Mouse (Mus musculus): ENCODE measurements at regions not wholly inside any gene's neighbourhood (a gene's known extent, or its start where the extent isn't known, plus 50 kb on each side); places are given as distances from the start of the nearest gene placed in this dataset.
"Not testable (repeated sequence)": the region's sequence is repeated elsewhere in the genome, so short reads cannot be mapped to it uniquely, and the experiment has no call there.

- Histone ChIP-seq H3K27me3 (ENCODE audit: control insufficient read depth, insufficient read depth, low read length) (no peaks in the 10 kb centered on the region), H3K4me1 (ENCODE audit: control insufficient read depth, insufficient read depth, low read length) (no peaks in the 10 kb centered on the region), H3K4me2 (replicated peaks; ENCODE audit: low read depth, low read length) (no peak overlapping the region), H3K9me3 (ENCODE audit: control insufficient read depth, low read length) (no peaks in the 10 kb centered on the region), H3K27ac (ENCODE audit: low read depth, low read length) (no peak overlapping the region), H3K9ac (ENCODE audit: low read depth, low read length) (no peak overlapping the region), H3K36me3 (ENCODE audit: control insufficient read depth, insufficient read depth, low read length) (no peaks in the 10 kb centered on the region), H3K4me3 (ENCODE audit: low read length) (no peak overlapping the region)
- WGBS = 29% methylated on average over 5 of the region's 5 CpGs
- ATAC-seq (ENCODE audit: low FRiP score, low TSS enrichment) = no peak
Observed at GRCm38 (mm10) chr15:90422122-90422614, 198.1 kb downstream of the Alg10b start.

- not testable (repeated sequence) for ATAC-seq (ENCODE audit: low FRiP score, low TSS enrichment); H3K27ac ChIP-seq (ENCODE audit: low read depth, low read length); H3K9ac ChIP-seq (ENCODE audit: low read depth, low read length); H3K4me3 ChIP-seq (ENCODE audit: low read length); H3K4me2 ChIP-seq (replicated peaks; ENCODE audit: low read depth, low read length); H3K36me3 ChIP-seq (ENCODE audit: control insufficient read depth, insufficient read depth, low read length); H3K4me1 ChIP-seq (ENCODE audit: control insufficient read depth, insufficient read depth, low read length); H3K27me3 ChIP-seq (ENCODE audit: control insufficient read depth, insufficient read depth, low read length); H3K9me3 ChIP-seq (ENCODE audit: control insufficient read depth, low read length)
- 93% methylated on average over 3 of the region's 3 CpGs for WGBS
Observed at GRCm38 (mm10) chr15:90431048-90431447, 206.9 kb downstream of the Alg10b start.

- H3K27ac ChIP-seq (ENCODE audit: low read depth, low read length) = no peak overlapping the region
- H3K27me3 ChIP-seq (ENCODE audit: control insufficient read depth, insufficient read depth, low read length) = no peaks in the 10 kb centered on the region
- WGBS = 64% methylated on average over 2 of the region's 2 CpGs
- H3K9me3 ChIP-seq (ENCODE audit: control insufficient read depth, low read length) = no peaks in the 10 kb centered on the region
- no peaks in the 10 kb centered on the region for H3K36me3 ChIP-seq (ENCODE audit: control insufficient read depth, insufficient read depth, low read length)
- peaks cover 3% of the 10 kb centered on the region; the same call in 1 of the 2 replicates for H3K4me1 ChIP-seq (ENCODE audit: control insufficient read depth, insufficient read depth, low read length)
- no peak overlapping the region for H3K4me3 ChIP-seq (ENCODE audit: low read length)
- H3K9ac ChIP-seq (ENCODE audit: low read depth, low read length) = no peak overlapping the region
- no peak overlapping the region for H3K4me2 ChIP-seq (replicated peaks; ENCODE audit: low read depth, low read length)
- no peak for ATAC-seq (ENCODE audit: low FRiP score, low TSS enrichment)
Observed at GRCm38 (mm10) chr15:90432154-90432553, 208.0 kb downstream of the Alg10b start.

GRCm38 (mm10) chr15:90435286-90435685, 211.2 kb downstream of the Alg10b start:
- WGBS = 51% methylated on average over 5 of the region's 5 CpGs
- no peaks in the 10 kb centered on the region for H3K27me3 ChIP-seq (ENCODE audit: control insufficient read depth, insufficient read depth, low read length)
- H3K9me3 ChIP-seq (ENCODE audit: control insufficient read depth, low read length) = no peaks in the 10 kb centered on the region
- peaks cover 3% of the 10 kb centered on the region; the same call in 1 of the 2 replicates for H3K4me1 ChIP-seq (ENCODE audit: control insufficient read depth, insufficient read depth, low read length)
- no peak for ATAC-seq (ENCODE audit: low FRiP score, low TSS enrichment)
- H3K4me2 ChIP-seq (replicated peaks; ENCODE audit: low read depth, low read length) = no peak overlapping the region
- H3K9ac ChIP-seq (ENCODE audit: low read depth, low read length) = no peak overlapping the region
- H3K27ac ChIP-seq (ENCODE audit: low read depth, low read length) = no peak overlapping the region
- H3K4me3 ChIP-seq (ENCODE audit: low read length) = no peak overlapping the region
- no peaks in the 10 kb centered on the region for H3K36me3 ChIP-seq (ENCODE audit: control insufficient read depth, insufficient read depth, low read length)
